Mouse (Mus musculus) E14TG2a.4 (cell line): ENCODE data around the gene Klhdc2.

Experiments
- H3K27me3 ChIP-seq: 2 replicates; pipeline ENCODE4 v1.6.1; 2014; ENCODE audit warnings: low read length, control low read depth; ENCODE audit not compliant: insufficient read depth
- H3K36me3 ChIP-seq: 2 replicates; pipeline ENCODE4 v1.6.1; 2014; ENCODE audit warnings: low read length, control low read depth; ENCODE audit not compliant: insufficient read depth
- H3K4me1 ChIP-seq: replicated peaks from 2 replicates; pipeline ENCODE4 v1.6.1; 2014; ENCODE audit warnings: low read depth, low read length, control low read depth
- H3K4me3 ChIP-seq: replicated peaks from 2 replicates; pipeline ENCODE4 v1.5.1; 2014; ENCODE audit warnings: mild to moderate bottlenecking, low read length
- H3K9me3 ChIP-seq: 2 replicates; pipeline ENCODE4 v1.6.1; 2014; ENCODE audit warnings: low read length, control low read depth
- CTCF ChIP-seq: conservative IDR thresholded peaks from 2 replicates; pipeline ENCODE4 v1.5.1; 2014; ENCODE audit warnings: low read length
- NANOG ChIP-seq: IDR thresholded peaks from 2 replicates; pipeline ENCODE4 v1.6.1; 2014; ENCODE audit warnings: borderline replicate concordance, low read length, mixed read lengths
- POU5F1 ChIP-seq: IDR thresholded peaks from 2 replicates; pipeline ENCODE4 v1.6.1; 2014; ENCODE audit warnings: low read length, borderline replicate concordance

Klhdc2 gene

GRCm38 (mm10) chr12:69268956-69269355 is 27.5 kb upstream of the Klhdc2 start:
- no peak for TF ChIP-seq POU5F1
- TF ChIP-seq CTCF, result no peak
- no peak for TF ChIP-seq NANOG
- no peaks in the 10 kb centered on the region for H3K36me3 ChIP-seq
- H3K4me1 ChIP-seq, result no peaks in the 10 kb centered on the region

GRCm38 (mm10) chr12:69279931-69280469 is 16.5 kb upstream of the Klhdc2 start:
- Histone ChIP-seq H3K27me3 (no peaks in the 10 kb centered on the region), H3K9me3 (peaks cover 7% of the 10 kb centered on the region; the same call in 1 of the 2 replicates), H3K4me1 (no peaks in the 10 kb centered on the region), H3K4me3 (no peak overlapping the region), H3K36me3 (no peaks in the 10 kb centered on the region)
- no peak for TF ChIP-seq CTCF
- TF ChIP-seq NANOG, result no peak
- TF ChIP-seq POU5F1, result no peak

More at GRCm38 (mm10) chr12:69268956-69269355, 27.5 kb upstream of the Klhdc2 start:
- Histone ChIP-seq H3K4me3 (no peak overlapping the region), H3K9me3 (no peaks in the 10 kb centered on the region), H3K27me3 (no peaks in the 10 kb centered on the region)

GRCm38 (mm10) chr12:69280915-69281314 is 15.6 kb upstream of the Klhdc2 start:
- H3K4me3 ChIP-seq, result no peak overlapping the region

GRCm38 (mm10) chr12:69283146-69283545 is 13.3 kb upstream of the Klhdc2 start:
- H3K9me3 ChIP-seq, result peaks cover 7% of the 10 kb centered on the region; the same call in 1 of the 2 replicates
- TF ChIP-seq CTCF (no peak), NANOG (no peak), POU5F1 (no peak)
- no peak overlapping the region for H3K4me3 ChIP-seq
- no peaks in the 10 kb centered on the region for H3K36me3 ChIP-seq
- H3K4me1 ChIP-seq, result peaks cover 3% of the 10 kb centered on the region; the same call in 1 of the 2 replicates
- no peaks in the 10 kb centered on the region for H3K27me3 ChIP-seq

More at GRCm38 (mm10) chr12:69280915-69281314, 15.6 kb upstream of the Klhdc2 start:
- no peaks in the 10 kb centered on the region for H3K27me3 ChIP-seq
- TF ChIP-seq CTCF (no peak), NANOG (no peak)
- peaks cover 7% of the 10 kb centered on the region; the same call in 1 of the 2 replicates for H3K9me3 ChIP-seq
- no peaks in the 10 kb centered on the region for H3K4me1 ChIP-seq
- no peaks in the 10 kb centered on the region for H3K36me3 ChIP-seq

GRCm38 (mm10) chr12:69287535-69287934 is 8.9 kb upstream of the Klhdc2 start:
- Histone ChIP-seq H3K27me3 (no peaks in the 10 kb centered on the region), H3K4me1 (peaks cover 5% of the 10 kb centered on the region; the same call in 1 of the 2 replicates), H3K36me3 (no peaks in the 10 kb centered on the region), H3K9me3 (no peaks in the 10 kb centered on the region), H3K4me3 (no peak overlapping the region)
- no peak for TF ChIP-seq NANOG

GRCm38 (mm10) chr12:69288699-69289098 is 7.8 kb upstream of the Klhdc2 start:
- Histone ChIP-seq H3K9me3 (no peaks in the 10 kb centered on the region), H3K4me1 (peaks cover 5% of the 10 kb centered on the region; the same call in 1 of the 2 replicates), H3K4me3 (no peak overlapping the region), H3K36me3 (no peaks in the 10 kb centered on the region), H3K27me3 (no peaks in the 10 kb centered on the region)
- TF ChIP-seq CTCF, result no peak
- TF ChIP-seq POU5F1, result no peak
- no peak for TF ChIP-seq NANOG

GRCm38 (mm10) chr12:69292401-69292800 is 4.1 kb upstream of the Klhdc2 start:
- H3K4me1 ChIP-seq, result peaks cover 16% of the 10 kb centered on the region
- H3K36me3 ChIP-seq, result no peaks in the 10 kb centered on the region
- H3K9me3 ChIP-seq, result no peaks in the 10 kb centered on the region
- H3K27me3 ChIP-seq, result peaks cover 12% of the 10 kb centered on the region
- H3K4me3 ChIP-seq, result no peak overlapping the region
- TF ChIP-seq POU5F1 (no peak), CTCF (no peak), NANOG (no peak)

GRCm38 (mm10) chr12:69293815-69294214 is 2.7 kb upstream of the Klhdc2 start:
- Histone ChIP-seq H3K9me3 (no peaks in the 10 kb centered on the region), H3K4me3 (no peak overlapping the region), H3K36me3 (no peaks in the 10 kb centered on the region), H3K27me3 (peaks cover 14% of the 10 kb centered on the region), H3K4me1 (peaks cover 17% of the 10 kb centered on the region)
- TF ChIP-seq POU5F1 (no peak), CTCF (no peak), NANOG (no peak)

- Histone ChIP-seq H3K4me1 (peaks cover 28% of the 10 kb centered on the region), H3K27me3 (peaks cover 14% of the 10 kb centered on the region), H3K36me3 (no peaks in the 10 kb centered on the region), H3K4me3 (no peak overlapping the region), H3K9me3 (no peaks in the 10 kb centered on the region)
- TF ChIP-seq CTCF, result no peak
- TF ChIP-seq NANOG, result no peak
- no peak for TF ChIP-seq POU5F1
Measured at GRCm38 (mm10) chr12:69294936-69295335, 1.5 kb upstream of the Klhdc2 start.
